Mouse (Mus musculus) urinary bladder, postnatal 14 days (tissue): Measurements from ENCODE around the gene Kbtbd12.

ENCODE experiments used
- DNase-seq: peaks from one replicate; pipeline ENCODE4 v3.0.0; 2021; ENCODE audit warnings: low spot score

Kbtbd12 gene

DNA sequence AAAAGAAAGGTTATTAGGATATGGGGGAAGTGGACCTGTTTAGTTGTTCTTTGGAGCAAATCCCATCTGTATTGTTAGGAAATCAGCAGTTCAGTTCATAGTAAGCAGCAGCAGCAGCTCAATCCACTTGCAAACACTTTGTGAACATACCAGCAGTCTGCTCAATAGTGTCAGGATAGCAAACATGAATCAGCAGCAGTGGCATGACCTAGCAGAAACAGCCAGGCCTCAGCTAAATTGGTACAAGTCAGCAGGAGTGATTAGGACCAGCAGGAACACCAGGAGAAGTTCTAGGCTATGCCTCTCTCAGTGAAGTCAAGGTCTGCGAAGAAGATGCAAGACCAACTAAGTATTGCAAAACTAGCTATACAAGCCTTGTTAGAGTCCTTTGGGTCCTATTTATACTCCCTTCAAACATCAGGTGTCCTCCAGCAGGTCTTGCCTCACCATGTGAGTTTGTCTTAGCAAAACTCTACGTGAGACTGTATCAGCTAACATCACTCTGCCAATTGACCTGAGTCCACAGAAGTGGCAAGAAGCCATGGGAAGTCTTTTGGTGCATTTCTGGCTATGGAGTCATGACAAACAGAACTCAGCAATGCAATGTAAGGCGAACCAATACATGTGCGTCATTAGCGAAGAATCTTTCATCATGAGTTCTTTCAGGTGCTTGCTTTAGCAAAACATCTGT lies at the start of gene Kbtbd12:
Kbtbd12 (minus strand) TSS at position 340 of the 691 bp plus-strand sequence.
- DNase-seq = no peak

DNA sequence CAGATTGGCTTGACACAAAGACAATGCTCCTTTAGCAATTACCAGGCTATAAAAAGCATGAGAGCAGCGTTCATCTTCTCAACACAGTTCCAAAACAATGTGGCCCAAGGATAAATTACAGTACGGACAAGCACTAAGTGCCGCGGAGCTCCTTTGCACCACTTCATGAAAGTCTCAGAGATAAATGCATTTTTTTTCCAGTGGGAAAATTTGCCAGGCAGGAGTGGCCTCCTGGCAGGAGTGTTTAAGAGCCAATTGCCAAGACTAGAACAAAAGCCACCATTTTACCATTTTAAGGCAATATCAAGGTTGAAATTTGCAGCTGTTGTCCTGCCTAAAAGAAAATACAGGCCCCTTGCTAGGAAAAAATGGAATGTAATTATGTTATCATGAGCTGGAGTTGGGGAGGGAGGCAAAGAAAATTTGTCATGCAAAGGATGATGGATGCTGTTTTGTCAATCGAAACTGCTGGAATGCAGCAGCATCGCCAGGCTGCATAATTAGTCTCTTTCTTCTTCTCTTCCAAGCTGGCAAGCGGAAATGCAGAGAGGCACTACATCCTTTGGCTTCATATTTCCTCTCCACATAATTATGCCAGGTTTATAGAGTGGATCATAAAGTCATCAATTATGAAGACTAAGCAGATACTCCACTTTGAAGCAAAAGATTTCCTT lies 45.8 kb upstream of the Kbtbd12 start:
- no peak for DNase-seq

- no peak for DNase-seq
These were observed 43.3 kb upstream of the Kbtbd12 start for GRCm38 (mm10) chr6:88681026-88681425.

- DNase-seq = no peak
These were observed 40.0 kb upstream of the Kbtbd12 start for GRCm38 (mm10) chr6:88677738-88678137.

GRCm38 (mm10) chr6:88676753-88677736 lies 39.3 kb upstream of the Kbtbd12 start:
- DNase-seq = no peak

DNA sequence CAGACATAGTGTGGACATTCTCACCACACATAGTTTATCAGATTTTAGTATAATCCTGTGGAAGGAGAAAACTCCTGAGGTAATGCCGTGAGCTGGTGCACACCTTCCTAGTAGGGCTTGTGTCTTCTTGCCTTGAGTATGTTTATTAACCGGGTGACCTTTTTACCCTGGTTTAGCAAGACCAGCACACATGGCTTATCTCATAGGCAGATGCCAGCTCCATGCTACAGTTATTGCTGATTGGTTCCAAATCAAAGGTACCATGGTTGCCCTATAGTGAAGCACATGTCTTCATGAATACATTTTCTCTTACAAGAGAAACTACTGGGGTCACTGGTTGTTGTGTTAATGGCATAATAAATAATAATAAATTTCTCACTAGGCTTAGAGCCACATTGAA lies 38.1 kb upstream of the Kbtbd12 start:
- DNase-seq = no peak

DNA sequence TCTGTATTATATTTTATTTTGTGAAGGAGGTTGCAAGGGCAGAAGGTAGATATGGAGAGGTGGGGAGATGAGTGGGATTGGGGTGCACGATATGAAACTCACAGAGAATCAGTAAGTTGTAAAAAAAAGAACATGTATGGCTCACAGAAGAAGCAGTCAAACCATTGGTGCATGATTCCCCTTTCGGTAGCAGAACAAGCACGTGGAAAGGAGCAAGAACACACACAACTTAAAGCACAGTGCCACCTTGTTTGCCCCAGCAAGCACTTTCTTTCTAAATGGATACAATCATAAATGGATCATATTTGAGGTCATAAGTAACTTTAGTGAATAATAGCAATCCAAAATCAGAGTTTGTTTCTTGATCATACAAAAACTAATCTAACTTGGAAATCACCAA lies 24.5 kb upstream of the Kbtbd12 start:
- DNase-seq = no peak

GRCm38 (mm10) chr6:88661696-88662095 lies 23.9 kb upstream of the Kbtbd12 start:
- DNase-seq = no peak

- DNase-seq = no peak
These were observed 10.0 kb upstream of the Kbtbd12 start for GRCm38 (mm10) chr6:88647564-88648295.

DNA sequence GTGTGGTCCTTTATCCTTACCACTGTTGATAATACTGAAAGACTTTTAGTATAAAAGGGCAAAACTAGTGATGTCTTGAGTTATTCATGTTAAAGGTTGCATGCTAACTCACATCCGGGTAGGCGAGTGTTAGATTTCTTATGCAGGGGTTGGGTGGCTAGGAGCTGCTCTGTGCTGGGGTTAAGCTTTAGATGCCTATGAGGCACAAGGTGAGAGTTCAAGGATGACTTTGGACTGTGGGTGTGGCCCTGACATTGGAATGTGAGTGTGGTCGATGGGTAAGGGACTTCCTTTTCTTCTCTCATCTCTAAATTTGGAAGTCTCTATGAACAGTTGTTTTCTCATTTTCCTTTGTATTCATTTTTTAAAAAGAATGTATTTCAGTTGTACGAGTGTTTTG lies 7.0 kb upstream of the Kbtbd12 start:
- no peak for DNase-seq

GRCm38 (mm10) chr6:88641346-88641920 lies 3.7 kb upstream of the Kbtbd12 start:
- DNase-seq = no peak

- no peak for DNase-seq
These were observed 2.6 kb upstream of the Kbtbd12 start for GRCm38 (mm10) chr6:88640331-88640730.

DNA sequence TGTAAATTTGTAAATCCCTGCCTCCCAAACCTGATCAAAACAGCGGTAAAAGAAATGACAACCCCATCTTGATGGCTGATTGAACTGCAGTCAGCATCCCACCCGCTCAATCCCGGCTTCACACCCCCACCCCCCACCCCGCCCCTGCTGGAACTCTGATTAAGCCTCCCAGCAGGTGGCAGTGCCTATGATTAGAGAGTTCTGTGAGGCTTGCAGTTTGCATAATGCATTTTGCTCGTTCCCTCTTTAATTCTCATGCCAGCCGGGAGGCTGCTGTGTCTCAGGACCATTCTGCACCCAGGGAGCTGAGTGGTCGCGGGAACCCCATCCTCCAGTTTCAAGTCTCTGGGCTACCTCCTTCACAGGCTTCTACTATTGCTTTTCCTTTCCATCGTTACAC lies 2.2 kb upstream of the Kbtbd12 start:
- no peak for DNase-seq

- no peak for DNase-seq
These were observed 1.7 kb upstream of the Kbtbd12 start for GRCm38 (mm10) chr6:88639372-88639920.

GRCm38 (mm10) chr6:88638917-88639316 lies 1.2 kb upstream of the Kbtbd12 start:
- DNase-seq = no peak

DNA sequence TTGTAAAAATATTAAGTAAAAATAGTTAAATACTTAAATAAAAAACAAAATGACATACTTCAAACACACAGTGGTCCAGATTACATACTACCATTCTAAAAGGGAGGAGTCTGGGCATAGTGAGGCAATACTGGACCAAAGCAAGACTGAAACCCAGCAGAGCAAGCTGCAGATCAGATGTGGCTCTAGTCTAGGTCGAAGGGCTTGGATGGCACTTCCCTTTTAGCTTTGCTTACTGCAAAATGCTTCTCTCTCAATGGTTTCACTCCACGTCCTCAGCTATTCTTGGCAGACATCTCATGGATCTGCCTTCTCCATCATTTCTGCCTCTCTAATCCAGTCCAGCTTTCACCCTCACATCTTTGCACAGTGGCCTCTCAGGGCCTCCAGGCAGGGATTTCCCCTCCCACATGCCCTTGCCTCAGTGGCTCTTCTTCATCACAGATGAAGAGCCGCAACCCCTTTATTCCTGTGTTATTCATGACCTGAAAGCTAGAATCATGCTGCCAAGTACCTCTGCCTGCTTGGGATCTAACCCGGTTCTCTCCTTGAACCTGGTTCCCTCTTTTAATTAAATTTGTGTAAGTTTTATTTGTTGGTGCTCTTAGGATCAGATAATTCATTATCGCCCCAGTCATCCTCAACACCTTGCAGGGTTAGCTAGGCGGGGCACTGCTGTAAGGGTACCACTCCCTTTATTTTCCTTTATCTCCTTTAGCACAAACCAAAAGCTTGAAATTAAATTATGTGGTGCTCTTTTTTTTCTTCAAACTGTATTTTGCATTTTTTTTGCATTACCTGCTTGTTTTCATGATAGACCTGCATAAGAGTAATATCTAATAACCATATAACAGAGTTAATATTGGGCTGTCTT lies 1.6 kb downstream of the Kbtbd12 start:
- no peak for DNase-seq

DNA sequence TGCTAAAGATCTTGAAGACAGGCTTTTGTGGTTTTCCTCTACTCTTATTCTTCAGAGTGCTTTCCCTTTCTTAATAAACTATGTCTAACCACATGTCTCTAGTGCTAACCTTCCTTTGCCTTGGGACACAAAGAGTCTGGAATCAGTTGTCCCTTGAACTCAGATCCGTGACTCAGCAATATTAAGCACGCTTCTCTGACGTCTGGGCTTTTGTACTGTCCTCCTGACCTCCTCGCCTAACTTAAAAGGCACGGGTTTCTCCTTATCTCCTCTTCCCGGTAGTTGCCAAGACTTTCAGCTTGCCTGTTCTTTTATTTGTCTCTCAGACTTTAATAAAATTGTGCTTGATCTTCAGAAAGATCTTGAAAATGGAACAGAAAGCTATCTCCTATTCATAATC lies 6.5 kb downstream of the Kbtbd12 start:
- DNase-seq = no peak

DNA sequence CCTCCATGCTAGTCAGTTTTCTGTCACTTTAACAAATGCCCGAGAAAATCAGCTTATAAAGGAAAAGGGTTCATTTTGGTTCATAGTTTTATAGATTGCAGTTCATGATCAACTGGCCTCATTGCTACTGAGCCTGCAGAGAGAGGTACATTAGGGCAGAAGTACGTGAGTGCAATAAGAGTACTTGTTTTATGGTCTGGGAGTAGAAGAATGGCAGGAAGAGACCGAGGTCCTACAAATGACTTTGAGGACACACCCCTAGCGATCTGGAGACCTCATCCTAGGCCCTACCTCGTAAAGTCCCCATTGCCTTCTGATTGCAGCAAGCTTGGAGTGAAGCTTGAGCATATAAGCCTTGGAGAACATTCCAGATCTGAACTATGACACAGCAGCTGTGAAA lies 7.2 kb downstream of the Kbtbd12 start:
- no peak for DNase-seq

DNA sequence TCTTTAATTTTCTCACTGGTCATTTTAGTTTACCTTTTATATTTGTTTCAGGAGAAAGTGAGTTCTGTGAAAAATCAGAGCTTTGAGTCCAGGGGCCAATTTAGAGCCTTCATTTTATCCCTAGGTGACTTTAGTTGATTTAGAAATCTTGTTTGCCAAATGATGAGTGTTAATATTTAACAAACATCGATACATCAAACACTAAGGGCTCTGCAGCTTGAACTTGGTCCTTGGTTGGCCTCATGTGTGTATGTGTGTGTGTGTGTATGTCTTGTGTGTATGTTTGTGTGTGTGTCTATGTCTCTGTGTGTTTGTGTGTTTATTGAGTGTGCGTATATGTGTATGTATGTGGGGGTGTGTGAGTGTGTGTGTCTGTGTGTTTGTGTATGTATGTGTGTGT lies 7.9 kb downstream of the Kbtbd12 start:
- no peak for DNase-seq

DNA sequence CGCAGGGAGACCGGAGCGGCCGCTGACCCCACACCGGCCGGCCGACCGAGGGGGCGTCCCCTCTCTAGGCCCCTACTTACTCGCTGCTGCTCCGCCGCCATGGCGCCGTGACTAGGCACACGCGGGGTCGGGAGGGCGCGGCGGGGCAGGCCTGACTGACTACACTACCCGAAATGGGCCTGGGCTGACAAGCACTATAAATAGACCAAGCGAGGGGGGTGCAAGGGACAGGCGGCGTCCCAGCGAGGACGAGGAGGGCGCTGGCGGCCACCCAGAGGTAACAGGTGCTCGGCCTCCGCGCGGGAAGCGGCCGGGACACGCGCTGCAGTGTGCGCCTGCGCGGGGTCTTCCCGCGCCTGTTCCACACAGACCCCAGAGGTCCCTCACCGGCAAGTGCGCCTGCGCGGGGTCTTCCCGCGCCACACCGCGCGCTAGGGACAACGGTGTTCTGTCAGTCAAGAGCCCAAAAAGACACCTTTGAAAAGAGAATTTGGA lies 10.4 kb downstream of the Kbtbd12 start:
- DNase-seq = peak; percentile 29
